Mouse (Mus musculus): ENCODE measurements around the gene Mkrn3. TPM values are rescaled to one million over a fixed set of nuclear protein-coding genes. Genes with fewer than 3 reads are reported as not detected.

Gene Mkrn3
- polyA plus RNA-seq, 1 experiment: 0.39 TPM

DNA sequence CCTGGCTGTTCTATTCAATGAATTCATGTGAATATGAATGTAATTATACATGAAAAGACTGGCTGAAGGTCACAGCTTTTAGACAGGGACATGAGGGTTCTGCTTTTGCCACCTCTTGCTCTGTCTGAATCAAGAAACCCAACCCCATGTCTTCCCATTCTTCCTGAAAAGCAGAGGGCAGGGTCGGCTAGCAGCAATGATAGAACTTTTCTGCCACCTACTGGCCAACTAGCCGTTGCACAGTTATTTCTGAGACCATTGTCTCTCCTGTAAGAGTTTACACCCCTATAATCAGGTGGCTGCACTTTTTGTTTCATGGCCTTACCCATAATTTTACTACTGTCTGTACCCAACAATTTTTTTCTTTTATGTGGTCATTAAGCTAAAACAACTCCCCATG lies 37.5 kb downstream of the Mkrn3 start:
- Histone ChIP-seq H3K36me3 (replicated peaks; ENCODE audit: low read length) (no peaks in the 10 kb centered on the region), H3K4me3 (replicated peaks) (peak overlapping the region; percentile 78)
- TF ChIP-seq GATA1 (IDR thresholded peaks at IDR 0.05; ENCODE audit: borderline replicate concordance, low read length): no peak
- no peak for TF ChIP-seq FLI1 (IDR thresholded peaks at IDR 0.05; ENCODE audit: low read length)

DNA sequence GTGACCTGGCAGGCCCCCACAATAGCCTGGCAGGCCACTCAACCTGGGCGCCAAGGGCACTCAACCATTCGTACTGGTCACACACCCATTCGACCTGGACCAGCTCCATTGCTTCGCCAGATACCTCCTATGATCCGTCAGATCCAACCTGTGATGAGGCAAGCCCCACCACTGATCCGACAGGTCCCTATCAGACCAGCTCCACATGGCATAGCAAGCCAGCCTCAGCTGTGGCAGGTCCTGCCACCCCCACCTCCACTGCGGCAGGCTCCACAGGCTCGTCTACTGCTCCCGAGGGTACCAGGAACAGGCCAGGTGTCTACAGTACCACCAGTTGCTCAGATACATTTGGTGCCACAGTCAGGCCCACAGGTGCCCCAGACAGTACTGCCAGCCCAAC lies 41.4 kb downstream of the Mkrn3 start:
- H3K27me3 ChIP-seq (replicated peaks): peaks cover 15% of the 10 kb centered on the region
- TF ChIP-seq FLI1 (IDR thresholded peaks at IDR 0.05; ENCODE audit: low read length) (no peak), GATA1 (IDR thresholded peaks at IDR 0.05; ENCODE audit: borderline replicate concordance, low read length) (no peak)
- no peak overlapping the region for H3K4me3 ChIP-seq (replicated peaks)
- H3K36me3 ChIP-seq (replicated peaks; ENCODE audit: low read length): no peaks in the 10 kb centered on the region
- H3K4me1 ChIP-seq: peaks cover 6% of the 10 kb centered on the region
- peaks cover 32% of the 10 kb centered on the region for H3K9me3 ChIP-seq

More for the DNA sequence above, 37.5 kb downstream of the Mkrn3 start:
- no peaks in the 10 kb centered on the region; the same call in 1 of the 2 replicates for H3K4me1 ChIP-seq
- H3K9me3 ChIP-seq: peaks cover 25% of the 10 kb centered on the region
- peaks cover 6% of the 10 kb centered on the region for H3K27me3 ChIP-seq (replicated peaks)

DNA sequence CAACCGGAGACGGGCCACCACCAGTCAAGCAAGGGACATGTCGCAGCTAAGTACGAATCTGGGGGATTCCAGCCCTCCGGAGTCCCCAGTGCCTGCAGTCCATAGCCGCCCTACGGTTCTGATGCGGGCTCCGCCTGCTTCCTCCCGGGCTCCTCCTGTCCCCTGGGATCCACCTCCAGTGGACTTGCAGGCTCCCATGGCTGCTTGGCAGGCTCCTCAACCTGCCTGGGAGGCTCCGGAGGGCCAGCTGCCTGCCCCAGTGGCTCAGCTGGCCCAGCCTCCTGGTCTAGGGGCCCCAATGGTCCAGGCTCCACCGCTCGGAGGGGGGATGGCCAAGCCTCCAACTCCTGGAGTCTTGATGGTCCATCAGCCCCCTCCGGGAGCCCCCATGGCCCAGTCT lies 42.6 kb downstream of the Mkrn3 start:
- peaks cover 15% of the 10 kb centered on the region for H3K27me3 ChIP-seq (replicated peaks)
- peaks cover 32% of the 10 kb centered on the region for H3K9me3 ChIP-seq
- TF ChIP-seq FLI1 (IDR thresholded peaks at IDR 0.05; ENCODE audit: low read length) (no peak), GATA1 (IDR thresholded peaks at IDR 0.05; ENCODE audit: borderline replicate concordance, low read length) (no peak)
- H3K4me3 ChIP-seq (replicated peaks): peak overlapping the region; percentile 64
- H3K4me1 ChIP-seq: peaks cover 6% of the 10 kb centered on the region
- no peaks in the 10 kb centered on the region for H3K36me3 ChIP-seq (replicated peaks; ENCODE audit: low read length)

DNA sequence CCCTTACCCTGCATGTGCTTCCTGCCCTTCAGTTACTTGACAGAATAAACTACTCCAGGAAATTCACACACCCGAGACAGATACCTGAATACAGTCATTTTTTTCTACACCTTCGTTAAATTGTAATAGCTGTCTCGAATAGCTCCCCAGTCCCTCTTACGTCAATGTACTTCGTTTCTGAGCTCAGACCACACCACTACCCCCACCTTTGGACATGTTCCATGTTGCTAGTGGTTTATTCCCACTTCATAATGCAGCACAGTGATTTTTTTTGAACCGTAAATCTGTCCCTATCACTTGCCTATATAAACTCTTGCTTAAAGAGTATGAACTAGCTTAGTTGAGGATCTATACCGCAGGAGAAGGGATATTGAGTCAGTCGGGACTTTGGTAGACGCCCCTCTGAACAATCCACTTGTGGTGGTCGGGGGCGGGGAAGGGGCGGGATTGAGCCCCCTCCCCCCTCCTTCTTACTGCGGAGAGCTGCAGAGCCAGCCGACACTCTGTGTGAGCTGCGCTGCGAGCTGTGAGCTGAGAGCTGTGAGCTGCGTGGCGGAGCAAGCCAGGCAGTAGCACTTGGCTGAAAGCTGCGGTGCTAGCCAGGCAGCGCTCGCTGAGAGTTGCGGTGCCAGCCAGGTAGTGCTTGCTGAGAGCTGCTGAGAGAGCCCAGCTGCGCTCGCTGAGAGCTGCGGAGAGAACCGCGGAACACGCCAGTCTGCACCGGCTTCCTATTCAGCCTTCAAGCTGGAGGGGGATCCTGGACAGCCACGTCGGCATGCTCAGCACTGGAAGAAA lies 43.2 kb downstream of the Mkrn3 start, which contains the start of gene Magel2:
Gene Magel2, plus strand, starts transcription at position 501 of the 795 bp plus-strand sequence.
- Histone ChIP-seq H3K36me3 (replicated peaks; ENCODE audit: low read length) (no peaks in the 10 kb centered on the region), H3K4me3 (replicated peaks) (peak within 1 kb of the TSS; percentile 64), H3K9me3 (peaks cover 32% of the 10 kb centered on the region), H3K4me1 (peaks cover 6% of the 10 kb centered on the region), H3K27me3 (replicated peaks) (peaks cover 15% of the 10 kb centered on the region)
- TF ChIP-seq GATA1 (IDR thresholded peaks at IDR 0.05; ENCODE audit: borderline replicate concordance, low read length) (no peak), FLI1 (IDR thresholded peaks at IDR 0.05; ENCODE audit: low read length) (no peak)

DNA sequence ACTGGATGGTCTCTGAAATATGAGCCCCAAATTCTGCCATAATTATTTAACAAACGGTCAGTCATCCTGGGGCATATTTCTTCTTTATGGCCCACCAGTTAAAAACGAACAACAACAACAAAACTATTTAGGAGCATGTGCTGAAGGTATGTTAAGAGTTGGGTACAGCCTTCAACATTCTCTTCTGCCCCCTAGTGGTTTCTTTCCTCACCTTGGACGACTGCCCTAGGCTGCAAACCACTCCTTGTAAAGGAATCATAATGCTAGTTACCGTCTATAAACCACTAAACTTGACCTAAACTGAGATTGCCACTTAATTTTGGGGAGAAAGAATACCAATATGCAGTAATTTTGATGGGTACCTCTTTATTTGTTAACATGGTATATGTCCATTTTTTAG lies 44.3 kb downstream of the Mkrn3 start:
- Histone ChIP-seq H3K4me1 (peaks cover 6% of the 10 kb centered on the region), H3K9me3 (peaks cover 32% of the 10 kb centered on the region), H3K4me3 (replicated peaks) (no peak overlapping the region), H3K36me3 (replicated peaks; ENCODE audit: low read length) (no peaks in the 10 kb centered on the region), H3K27me3 (replicated peaks) (peaks cover 15% of the 10 kb centered on the region)
- no peak for TF ChIP-seq GATA1 (IDR thresholded peaks at IDR 0.05; ENCODE audit: borderline replicate concordance, low read length)
- no peak for TF ChIP-seq FLI1 (IDR thresholded peaks at IDR 0.05; ENCODE audit: low read length)

Other genes starting within 250 kb of the Mkrn3 start
- gene Ndn, start 73.6 kb downstream of the Mkrn3 start, polyA plus RNA-seq (2012; ENCODE audit: insufficient read depth, low replicate concordance): 1.6 and 2.8 TPM in 2 replicates
- not detected in 2 replicates for gene Magel2, start 43.1 kb downstream of the Mkrn3 start, polyA plus RNA-seq (2012; ENCODE audit: insufficient read depth, low replicate concordance)
- 2.7 and 4.9 TPM in 2 replicates for gene Peg12, start 44.4 kb upstream of the Mkrn3 start, polyA plus RNA-seq (2012; ENCODE audit: insufficient read depth, low replicate concordance)